Mouse (Mus musculus) testis, adult 2 months (tissue): Measurements from ENCODE around the gene Gm17949. TPM values are rescaled to one million over a fixed set of nuclear protein-coding genes. Genes with fewer than 3 reads are reported as not detected.

ENCODE experiments used
- H3K27ac ChIP-seq: fragments of 200-500 bp; 2 replicates; pipeline ENCODE4 v1.5.1; 2012; ENCODE audit warnings: low read depth, low read length; ENCODE audit not compliant: control insufficient read depth, insufficient read depth
- H3K27me3 ChIP-seq: fragments of 200-500 bp; 2 replicates; pipeline ENCODE4 v1.6.1; 2012; ENCODE audit warnings: mild to moderate bottlenecking, low read length, moderate library complexity; ENCODE audit not compliant: control insufficient read depth, insufficient read depth
- H3K36me3 ChIP-seq: fragments of 200-500 bp; 2 replicates; pipeline ENCODE4 v1.6.1; 2012; ENCODE audit warnings: mild to moderate bottlenecking, low read length; ENCODE audit not compliant: control insufficient read depth, insufficient read depth
- H3K4me1 ChIP-seq: fragments of 200-500 bp; 2 replicates; pipeline ENCODE4 v1.6.1; 2012; ENCODE audit warnings: low read length; ENCODE audit not compliant: control insufficient read depth, insufficient read depth
- H3K4me3 ChIP-seq: fragments of 200-500 bp; 2 replicates; pipeline ENCODE4 v1.5.1; 2012; ENCODE audit warnings: low read depth, mild to moderate bottlenecking, low read length, moderate library complexity, mixed read lengths; ENCODE audit not compliant: control insufficient read depth
- CTCF ChIP-seq: fragments of 200-500 bp; IDR thresholded peaks from 2 replicates; pipeline ENCODE4 v1.5.1; 2012; ENCODE audit warnings: low read depth, mild to moderate bottlenecking, inconsistent platforms, low read length, moderate library complexity; ENCODE audit not compliant: control insufficient read depth, insufficient read depth, insufficient replicate concordance
- POLR2A ChIP-seq: fragments of 200-500 bp; IDR thresholded peaks from 2 replicates; pipeline ENCODE4 v1.6.1; 2012; ENCODE audit warnings: low read depth, mild to moderate bottlenecking, inconsistent platforms, low read length, moderate library complexity; ENCODE audit not compliant: control insufficient read depth
- polyA plus RNA-seq: library from polyadenylated mRNA; depleted of rRNA; stranded (reverse); fragments of >200 nt; gene quantifications from 2 replicates; pipeline ENCODE4 v1.2.3, GENCODE M21; 2012; rRNA removed

Gm17949 gene
- polyA plus RNA-seq, result 19.7 and 21.3 TPM in 2 replicates

GRCm38 (mm10) chr17:57011236-57012141 lies at the start of gene Gm17949, which contains the start of gene Gtf2f1:
Gene Gm17949, plus strand, starts transcription at chr17:57011469.
Gene Gtf2f1, minus strand, starts transcription at chr17:57011288.
- H3K36me3 ChIP-seq, result no peaks in the 10 kb centered on the region; the same call in 1 of the 2 replicates
- peak within 1 kb of the TSS; percentile 97 for H3K4me3 ChIP-seq
- H3K4me1 ChIP-seq, result peaks cover 5% of the 10 kb centered on the region
- TF ChIP-seq POLR2A, result peak; percentile 99
- TF ChIP-seq CTCF, result no peak
- H3K27ac ChIP-seq, result peak within 1 kb of the TSS; percentile 97
- H3K27me3 ChIP-seq, result no peaks in the 10 kb centered on the region

DNA sequence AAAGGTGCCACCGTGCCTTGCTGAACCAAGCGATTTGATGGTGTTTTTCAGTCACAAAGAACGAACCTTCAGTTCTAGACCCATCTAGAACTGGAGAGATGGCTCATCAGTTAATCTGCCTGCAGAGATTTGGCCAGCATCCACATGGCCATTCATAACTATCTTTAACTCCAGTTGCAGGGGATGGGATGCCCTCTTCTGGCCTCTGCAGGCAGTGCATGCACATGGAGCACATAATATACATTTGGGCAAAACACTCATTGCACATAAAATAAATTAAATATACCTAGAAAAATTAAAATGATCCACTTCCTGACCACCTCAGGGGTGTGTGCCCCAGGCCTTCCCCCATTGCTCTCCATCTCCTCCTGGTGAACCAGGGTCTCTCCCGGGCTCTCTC lies 49.4 kb upstream of the Gm17949 start:
- no peaks in the 10 kb centered on the region for H3K36me3 ChIP-seq
- no peak overlapping the region for H3K4me3 ChIP-seq
- H3K27ac ChIP-seq, result no peak overlapping the region
- TF ChIP-seq POLR2A (no peak), CTCF (no peak; the same call in 1 of the 2 replicates)
- H3K27me3 ChIP-seq, result no peaks in the 10 kb centered on the region
- H3K4me1 ChIP-seq, result peaks cover 4% of the 10 kb centered on the region

DNA sequence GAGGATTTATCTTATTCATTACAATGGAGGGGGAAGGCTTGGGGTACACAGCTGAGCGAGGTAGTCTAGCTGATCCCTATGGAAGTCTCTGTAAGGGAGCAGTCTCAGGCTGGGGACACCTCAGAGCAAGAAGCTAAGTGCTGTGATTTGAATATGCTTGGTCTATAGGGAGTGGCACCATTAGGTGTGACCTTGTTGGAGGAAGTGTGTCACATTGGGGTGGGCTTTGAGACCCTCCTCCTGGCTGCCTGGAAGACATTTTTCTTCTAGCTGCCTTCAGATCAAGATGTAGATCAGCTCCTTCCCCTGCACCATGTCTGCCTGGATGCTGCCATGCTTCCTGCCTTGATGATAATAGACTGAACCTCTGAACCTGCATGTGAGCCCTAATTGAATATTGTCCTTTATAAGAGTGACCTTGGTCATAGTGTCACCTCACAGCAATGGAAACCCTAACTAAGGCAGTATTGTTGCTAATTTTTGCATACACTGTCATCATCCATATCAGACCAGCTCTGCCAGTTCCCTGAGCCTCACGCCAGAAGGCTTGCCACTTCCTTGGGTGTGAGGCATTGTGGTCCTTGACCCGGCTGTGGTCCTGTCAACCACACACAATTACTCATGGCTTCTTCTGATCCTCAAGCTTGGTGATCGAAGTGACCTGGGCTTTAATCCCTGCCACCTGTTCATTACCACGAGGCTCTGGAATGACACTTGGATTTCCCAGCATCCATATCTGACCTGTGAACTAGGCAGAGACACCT lies 48.4 kb upstream of the Gm17949 start:
- H3K4me3 ChIP-seq, result no peak overlapping the region
- no peak for TF ChIP-seq CTCF
- no peak for TF ChIP-seq POLR2A

DNA sequence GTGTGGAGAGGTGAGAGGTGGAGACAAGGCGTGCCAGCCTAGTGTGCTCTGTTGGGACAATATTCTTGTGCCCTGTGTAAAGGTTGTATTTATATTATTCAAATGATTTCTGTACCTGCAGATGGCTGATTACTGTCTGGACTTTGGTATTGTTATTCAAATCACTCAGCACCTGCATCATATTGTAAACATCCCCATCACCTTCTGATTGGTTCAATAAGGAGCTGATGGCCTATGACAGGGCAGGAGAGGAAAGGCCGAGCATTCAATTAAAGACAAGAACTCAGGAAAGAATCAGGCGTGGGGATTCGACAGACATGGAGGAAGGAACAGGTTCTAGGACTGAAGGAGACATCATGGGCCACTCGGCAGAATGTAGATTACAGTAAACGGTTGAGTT lies 47.6 kb upstream of the Gm17949 start:
- Histone ChIP-seq H3K27me3 (no peaks in the 10 kb centered on the region), H3K36me3 (no peaks in the 10 kb centered on the region), H3K4me1 (no peaks in the 10 kb centered on the region), H3K27ac (no peak overlapping the region), H3K4me3 (no peak overlapping the region)
- no peak for TF ChIP-seq CTCF
- no peak for TF ChIP-seq POLR2A

More for the DNA sequence above, 48.4 kb upstream of the Gm17949 start:
- H3K27ac ChIP-seq, result no peak overlapping the region
- no peaks in the 10 kb centered on the region for H3K27me3 ChIP-seq
- peaks cover 4% of the 10 kb centered on the region for H3K4me1 ChIP-seq
- H3K36me3 ChIP-seq, result no peaks in the 10 kb centered on the region

DNA sequence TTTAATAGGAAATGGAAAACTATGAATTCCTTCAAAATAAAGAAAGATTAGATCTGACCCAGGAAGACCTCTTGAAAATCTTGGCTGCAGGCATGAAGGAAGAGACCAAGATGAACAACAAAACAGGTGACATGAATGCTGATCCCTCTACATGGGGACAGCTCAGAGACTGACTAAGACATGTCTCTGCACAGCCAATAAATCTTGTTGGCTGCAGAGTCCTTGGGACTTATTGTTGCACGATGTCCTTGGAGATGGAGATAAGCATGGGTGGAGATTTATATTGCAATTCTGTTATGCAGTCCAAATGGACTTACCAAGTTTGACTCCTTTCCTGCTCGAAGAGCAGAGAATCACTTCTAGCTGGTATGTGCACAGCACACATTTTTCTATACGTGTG lies 41.9 kb upstream of the Gm17949 start:
- TF ChIP-seq CTCF (no peak), POLR2A (no peak)
- Histone ChIP-seq H3K36me3 (no peaks in the 10 kb centered on the region), H3K4me1 (peaks cover under 1% of the 10 kb centered on the region), H3K27me3 (no peaks in the 10 kb centered on the region), H3K4me3 (no peak overlapping the region), H3K27ac (no peak overlapping the region)

DNA sequence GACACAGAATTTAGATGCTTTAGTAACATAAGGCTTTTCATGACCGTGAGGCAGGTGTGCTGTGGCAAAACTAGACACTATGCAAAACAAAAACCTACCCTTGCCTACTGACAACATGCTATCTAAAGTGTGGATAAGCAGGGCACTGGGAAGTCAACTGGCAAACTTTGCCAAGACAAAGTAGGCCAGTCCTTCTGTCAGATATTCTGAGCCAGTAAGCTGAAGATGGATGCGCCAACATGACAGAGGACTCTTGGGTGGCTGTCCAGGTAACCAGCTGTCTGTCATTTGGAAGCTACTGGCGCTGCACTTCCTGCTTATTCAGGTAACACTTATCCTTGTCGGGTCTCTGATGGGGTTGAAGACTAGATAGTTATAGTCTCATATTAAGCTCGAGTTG lies 41.2 kb upstream of the Gm17949 start:
- Histone ChIP-seq H3K36me3 (no peaks in the 10 kb centered on the region), H3K27me3 (no peaks in the 10 kb centered on the region), H3K4me1 (peaks cover 5% of the 10 kb centered on the region), H3K4me3 (no peak overlapping the region), H3K27ac (no peak overlapping the region)
- TF ChIP-seq POLR2A (no peak), CTCF (no peak)
